Mouse (Mus musculus) T-helper 1 cell (primary cell): ENCODE measurements around the gene Pla2g1b.
"Not testable (repeated sequence)": the region's sequence is repeated elsewhere in the genome, so short reads cannot be mapped to it uniquely, and the experiment has no call there.

ENCODE experiments used
- in situ Hi-C: fragments of 300-600 bp; cut with MboI, MseI; formaldehyde crosslinking; loops from one replicate; pipeline ENCODE4 v1.15.1; 2025; ENCODE audit warnings: high pct_unique_total_duplicates

Pla2g1b gene

GRCm38 (mm10) chr5:115506454-115507201 is 40.6 kb downstream of the Pla2g1b start, which contains the start of gene Pxn:
Gene Pxn, plus strand, starts transcription at chr5:115506676.
- in situ Hi-C loops, result loop anchor here (10.0 kb wide), 1 partner anchor 1618 kb away; the partner anchor contains the start of gene Taok3

- in situ Hi-C loops, result loop anchor here (10.0 kb wide), 1 partner anchor 1617 kb away; the partner anchor contains the start of gene Taok3
Measured at GRCm38 (mm10) chr5:115507267-115507980, 41.4 kb downstream of the Pla2g1b start.

GRCm38 (mm10) chr5:115507981-115508858 is 42.2 kb downstream of the Pla2g1b start:
- in situ Hi-C loops, result loop anchor here (10.0 kb wide), 1 partner anchor 1617 kb away; the partner anchor contains the start of gene Taok3

GRCm38 (mm10) chr5:115508859-115509147 is 42.7 kb downstream of the Pla2g1b start:
- in situ Hi-C loops, result loop anchor here (10.0 kb wide), 1 partner anchor 1616 kb away; the partner anchor contains the start of gene Taok3

DNA sequence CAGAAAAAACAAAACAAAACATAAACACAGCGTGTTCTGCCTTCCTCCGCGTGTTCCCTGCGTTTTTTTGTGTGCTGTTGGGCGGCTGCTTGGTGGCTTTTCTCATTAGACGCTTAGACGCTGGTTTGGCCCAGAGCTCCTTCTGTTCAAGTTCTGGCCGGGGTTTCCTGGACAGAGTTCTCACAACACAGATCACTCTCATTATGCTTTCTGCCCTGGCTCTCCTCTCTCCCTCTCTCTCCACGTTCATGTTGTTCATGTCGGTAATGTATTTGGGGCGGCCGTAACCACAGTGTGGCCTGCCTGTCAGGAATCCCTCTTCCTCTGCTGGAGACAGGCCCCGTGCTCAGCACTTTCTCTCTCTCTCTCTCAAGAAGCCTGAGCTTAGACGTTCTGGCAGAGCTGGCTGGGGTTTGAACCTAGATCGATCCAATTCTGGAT is 43.3 kb downstream of the Pla2g1b start:
- in situ Hi-C loops, result loop anchor here (10.0 kb wide), 1 partner anchor 1615 kb away; the partner anchor contains the start of gene Taok3

DNA sequence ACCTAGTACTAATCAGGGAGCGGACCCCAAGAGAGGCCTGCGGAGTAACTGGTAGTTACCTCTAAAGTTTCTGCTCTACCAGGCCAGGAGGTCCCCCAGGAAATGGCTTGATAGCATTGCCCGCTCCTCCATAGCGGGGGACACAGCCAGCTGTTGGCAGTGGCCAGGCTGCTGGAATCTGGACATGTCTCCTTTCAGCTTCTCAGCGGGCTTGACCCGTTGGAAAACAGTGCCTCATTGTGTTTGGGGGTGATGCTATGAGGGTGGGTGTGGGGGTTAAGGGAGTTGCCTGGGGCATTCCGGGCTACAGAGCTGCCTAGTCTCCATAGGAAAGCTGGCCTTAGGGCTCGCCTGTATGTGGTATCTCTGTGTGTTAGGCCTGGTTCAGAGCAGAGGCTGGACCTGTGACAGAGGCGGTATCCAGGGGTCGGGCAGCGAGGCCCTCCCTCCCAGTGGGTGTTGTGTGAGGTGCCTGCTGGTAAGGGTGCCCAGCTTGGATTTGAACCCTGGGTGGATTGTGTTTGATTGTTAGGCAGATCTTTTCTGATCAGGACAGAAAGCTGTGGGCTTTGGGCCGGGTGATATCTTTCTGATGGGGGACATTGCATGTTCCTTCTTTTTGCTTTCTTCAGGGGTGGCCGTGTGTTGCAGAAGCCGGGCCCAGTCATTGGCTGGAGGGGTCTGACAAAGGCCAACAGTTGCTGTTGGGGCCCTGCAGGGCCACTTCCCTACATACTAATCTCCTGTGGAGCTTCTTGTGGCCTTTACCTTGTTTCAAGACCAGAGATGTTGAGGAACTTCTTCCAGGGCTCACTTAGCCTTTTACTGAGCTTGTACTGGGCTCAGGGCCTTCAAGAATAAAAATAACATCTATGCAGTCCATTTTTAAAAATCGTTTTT is 44.0 kb downstream of the Pla2g1b start:
- in situ Hi-C loops, result loop anchor here (10.0 kb wide), 1 partner anchor 1615 kb away; the partner anchor contains the start of gene Taok3

- in situ Hi-C loops, result no loop called here
Measured at GRCm38 (mm10) chr5:115512375-115512774, 46.3 kb downstream of the Pla2g1b start.

GRCm38 (mm10) chr5:115513246-115513645 is 47.2 kb downstream of the Pla2g1b start:
- in situ Hi-C loops, result no loop called here

GRCm38 (mm10) chr5:115513721-115514120 is 47.7 kb downstream of the Pla2g1b start:
- in situ Hi-C loops, result no loop called here

- in situ Hi-C loops, result no loop called here
Measured at GRCm38 (mm10) chr5:115514346-115514745, 48.3 kb downstream of the Pla2g1b start.

DNA sequence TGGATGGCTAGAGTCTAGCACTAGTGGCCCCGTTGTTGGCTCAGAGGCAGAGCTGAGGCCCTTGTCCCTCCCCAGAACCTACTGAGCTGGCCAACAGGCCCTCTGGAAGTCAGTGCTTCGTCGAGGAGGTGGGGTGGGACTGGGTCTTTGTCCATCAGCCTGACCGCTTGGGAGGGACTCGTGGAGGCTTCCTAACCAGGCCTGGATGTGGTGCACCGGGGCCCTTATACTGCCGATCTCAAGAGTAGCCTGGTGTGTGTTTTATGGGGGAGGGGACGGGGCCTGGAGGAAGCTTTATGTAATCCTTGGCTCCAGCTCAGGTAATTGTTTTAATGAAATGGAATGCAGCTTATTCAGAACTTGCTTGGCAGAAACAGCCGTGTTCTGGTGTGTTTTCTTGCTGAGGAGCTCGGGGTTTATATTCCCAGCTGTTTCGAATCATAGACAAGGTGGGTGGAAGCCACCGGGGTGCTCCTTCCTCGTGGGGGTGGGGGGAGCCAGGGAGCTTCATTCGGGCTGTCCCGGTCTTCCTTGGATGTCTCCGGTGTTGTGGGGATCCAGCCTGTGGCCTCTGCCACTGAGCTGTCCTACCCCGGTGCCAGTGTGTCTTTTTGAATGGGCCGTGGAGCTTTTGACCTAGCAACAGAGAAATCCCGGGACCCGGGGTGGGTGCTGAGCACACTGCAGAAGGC is 49.0 kb downstream of the Pla2g1b start:
- in situ Hi-C loops, result no loop called here

GRCm38 (mm10) chr5:115516081-115516907 is 50.2 kb downstream of the Pla2g1b start:
- in situ Hi-C loops, result no loop called here

- in situ Hi-C loops, result no loop called here
Measured at GRCm38 (mm10) chr5:115516908-115517307, 50.8 kb downstream of the Pla2g1b start.

DNA sequence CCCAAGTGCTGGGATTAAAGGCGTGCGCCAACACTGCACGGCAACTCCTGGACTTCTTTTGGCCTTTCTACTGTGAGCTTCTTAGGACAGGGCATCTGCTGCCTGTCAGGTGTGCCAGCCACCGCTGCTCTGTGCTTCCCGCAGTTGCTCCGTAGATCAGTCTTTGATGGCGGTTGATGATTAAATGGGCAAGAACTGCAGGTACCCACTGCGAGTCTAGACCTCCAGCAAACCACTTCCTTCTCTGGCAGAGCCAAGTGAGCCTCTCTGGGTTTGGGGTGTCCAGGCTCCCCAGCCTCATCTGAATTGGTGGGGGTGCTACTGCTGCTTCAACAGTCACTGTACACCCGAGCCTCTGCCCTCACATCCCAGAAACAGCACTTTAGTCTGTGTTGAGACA is 51.4 kb downstream of the Pla2g1b start:
- in situ Hi-C loops, result no loop called here

- in situ Hi-C loops, result not testable (repeated sequence)
Measured at GRCm38 (mm10) chr5:115518214-115518613, 52.2 kb downstream of the Pla2g1b start.

- in situ Hi-C loops, result no loop called here
Measured at GRCm38 (mm10) chr5:115520325-115520869, 54.3 kb downstream of the Pla2g1b start.

GRCm38 (mm10) chr5:115521553-115522461 is 55.7 kb downstream of the Pla2g1b start:
- in situ Hi-C loops, result no loop called here

GRCm38 (mm10) chr5:115522531-115522930 is 56.5 kb downstream of the Pla2g1b start:
- in situ Hi-C loops, result no loop called here
